Mouse (Mus musculus) left cerebral cortex, adult 2 months (tissue): ENCODE measurements around the gene Mcm10. TPM values are rescaled to one million over a fixed set of nuclear protein-coding genes. Genes with fewer than 3 reads are reported as not detected.
A peak's percentile ranks its signal among the peaks of the same experiment; 100 is the strongest.

ENCODE experiments used
- DNase-seq, 2 experiments: peaks; one replicate each; pipeline ENCODE4 v3.0.0; 2021 to 2022; ENCODE audit warnings: low spot score in 2 of 2, mixed read lengths in 1 of 2; ENCODE audit errors: extremely low spot score in 1 of 2
- H3K27ac ChIP-seq: fragments of 200-600 bp; 2 replicates; pipeline ENCODE4 v1.8.1; 2022
- H3K4me3 ChIP-seq: fragments of 200-600 bp; 2 replicates; pipeline ENCODE4 v1.8.1; 2022
- CTCF ChIP-seq: fragments of 200-600 bp; IDR thresholded peaks from 2 replicates; pipeline ENCODE4 v1.8.1; 2022; ENCODE audit warnings: antibody characterized with exemption, mild to moderate bottlenecking, moderate library complexity
- intact Hi-C: fragments of 180-260 bp; cut with DNase I; formaldehyde crosslinking; loops from one replicate; pipeline ENCODE4 v1.15.1; 2025
- long read RNA-seq, 2 experiments: library from polyadenylated mRNA; stranded (forward); transcript quantifications; one replicate each; pipeline ENCODE4 v2.0.0; 2021; ENCODE audit warnings: borderline mapping rate in 2 of 2
- total RNA-seq, 2 experiments: library from RNA; stranded (reverse); gene quantifications; 2 replicates each; pipeline ENCODE4 v1.2.3; 2021

The Mcm10 gene
- 1 to 10 TPM in 1 of 2 experiments, under 1 TPM in 1; 0.72 to 1.2 TPM for total RNA-seq
- long read RNA-seq, experiment 1, partial matches to known transcripts: 1 of 1 reads
- long read RNA-seq, experiment 1, other reads (novel, unspliced or antisense): 0 of 1 reads
- long read RNA-seq, experiment 2: 0 reads

- TF ChIP-seq CTCF: no peak
- peak within 1 kb of the TSS; percentile 48 for H3K4me3 ChIP-seq
- H3K27ac ChIP-seq: no peak within 1 kb of the TSS
- peak; percentile 87 to 90 for DNase-seq
- intact Hi-C loops: loop anchor here (5.0 kb wide), 1 partner anchor 95 kb away; the partner anchor contains the start of gene Phyh
Measured at GRCm38 (mm10) chr2:5012491-5013324, at the start of gene Mcm10. Gene Mcm10 (minus strand): TSS chr2:5012791.

DNA sequence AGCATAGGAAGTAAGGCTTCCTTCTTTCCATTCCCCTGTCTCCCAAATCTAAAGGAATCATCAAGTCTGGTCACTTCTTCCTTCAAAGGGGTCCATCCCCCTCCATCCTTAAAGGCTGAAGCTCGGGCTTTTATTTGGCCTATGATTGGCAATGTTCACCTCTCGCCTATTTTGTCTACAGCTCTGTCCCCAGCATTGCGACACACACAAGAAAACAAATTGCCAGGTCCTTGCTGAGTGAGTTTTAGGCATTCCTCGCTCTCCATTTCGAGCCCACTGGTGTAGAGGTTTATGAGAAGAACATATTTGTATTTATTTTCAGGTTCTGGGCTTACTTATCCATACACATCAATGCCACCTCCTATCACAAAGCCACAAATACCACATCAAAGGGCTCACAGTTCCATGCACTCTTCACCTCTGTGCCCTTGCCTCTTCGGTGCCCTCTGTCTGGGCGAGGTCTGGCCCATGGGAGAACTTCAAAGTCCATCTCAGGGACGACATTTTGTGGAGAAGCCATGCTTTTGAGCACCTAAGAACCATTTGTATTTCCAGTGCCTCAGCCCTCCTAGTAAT lies 48.6 kb upstream of the Mcm10 start:
- intact Hi-C loops: no loop called here
- Histone ChIP-seq H3K4me3 (no peak overlapping the region), H3K27ac (no peak overlapping the region)
- DNase-seq: no peak
- no peak for TF ChIP-seq CTCF

DNA sequence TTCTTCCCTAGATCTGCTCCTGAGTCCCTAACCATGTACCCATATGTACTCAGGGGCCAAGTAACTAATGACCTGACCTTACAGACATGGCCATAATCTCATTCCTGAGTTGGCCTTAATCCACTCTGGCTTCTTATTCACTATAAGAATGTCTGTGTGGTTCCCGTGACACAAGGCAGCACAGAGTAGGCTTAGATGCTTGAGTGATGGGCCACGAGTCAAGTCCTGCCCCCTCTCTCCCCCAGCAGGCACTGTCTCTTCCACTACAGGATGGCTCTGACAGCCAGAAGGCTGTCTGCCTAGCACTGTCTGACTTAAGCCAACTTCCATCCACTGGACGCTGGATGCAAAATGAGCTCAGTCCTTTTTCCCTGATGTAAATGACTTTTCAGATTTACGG lies 47.4 kb upstream of the Mcm10 start:
- no peak for TF ChIP-seq CTCF
- intact Hi-C loops: no loop called here
- no peak overlapping the region for H3K4me3 ChIP-seq
- H3K27ac ChIP-seq: no peak overlapping the region
- DNase-seq: no peak

- intact Hi-C loops: no loop called here
- no peak for DNase-seq
- H3K27ac ChIP-seq: no peak overlapping the region
- H3K4me3 ChIP-seq: no peak overlapping the region
- no peak for TF ChIP-seq CTCF
Measured at GRCm38 (mm10) chr2:5058436-5058835, 45.8 kb upstream of the Mcm10 start.

GRCm38 (mm10) chr2:5050562-5050961 lies 38.0 kb upstream of the Mcm10 start:
- intact Hi-C loops: no loop called here
- no peak for DNase-seq
- Histone ChIP-seq H3K4me3 (no peak overlapping the region), H3K27ac (no peak overlapping the region)
- TF ChIP-seq CTCF: no peak

- DNase-seq: no peak
- intact Hi-C loops: no loop called here
- TF ChIP-seq CTCF: no peak
- Histone ChIP-seq H3K27ac (no peak overlapping the region), H3K4me3 (no peak overlapping the region)
Measured at GRCm38 (mm10) chr2:5047016-5047415, 34.4 kb upstream of the Mcm10 start.

GRCm38 (mm10) chr2:5045269-5045965 lies 32.8 kb upstream of the Mcm10 start:
- intact Hi-C loops: no loop called here
- Histone ChIP-seq H3K27ac (no peak overlapping the region), H3K4me3 (no peak overlapping the region)
- no peak for DNase-seq
- no peak for TF ChIP-seq CTCF

GRCm38 (mm10) chr2:5044321-5044720 lies 31.7 kb upstream of the Mcm10 start:
- DNase-seq: no peak
- Histone ChIP-seq H3K27ac (no peak overlapping the region), H3K4me3 (no peak overlapping the region)
- intact Hi-C loops: no loop called here
- no peak for TF ChIP-seq CTCF

DNA sequence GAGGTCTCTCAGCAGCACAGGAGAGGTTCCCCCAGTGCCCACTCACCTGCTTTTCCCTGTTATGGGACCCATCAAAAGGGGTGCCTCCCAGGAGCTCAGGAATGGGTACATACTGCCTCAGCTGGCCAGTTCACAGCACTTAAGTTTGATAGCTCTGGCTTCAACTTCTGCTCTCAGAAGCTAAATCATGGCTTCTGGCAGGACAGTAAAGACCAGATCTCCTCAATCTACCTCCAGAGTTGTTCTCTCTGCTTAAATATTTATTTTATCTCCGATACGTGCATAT lies 30.8 kb upstream of the Mcm10 start:
- no peak for DNase-seq
- no peak for TF ChIP-seq CTCF

GRCm38 (mm10) chr2:5042616-5043475 lies 30.3 kb upstream of the Mcm10 start:
- no peak for DNase-seq
- no peak for TF ChIP-seq CTCF
- Histone ChIP-seq H3K4me3 (no peak overlapping the region), H3K27ac (no peak overlapping the region)
- intact Hi-C loops: no loop called here

More for the DNA sequence above, 30.8 kb upstream of the Mcm10 start:
- Histone ChIP-seq H3K4me3 (no peak overlapping the region), H3K27ac (no peak overlapping the region)
- intact Hi-C loops: no loop called here

GRCm38 (mm10) chr2:5041854-5042253 lies 29.3 kb upstream of the Mcm10 start:
- intact Hi-C loops: no loop called here
- TF ChIP-seq CTCF: no peak
- H3K27ac ChIP-seq: no peak overlapping the region
- DNase-seq: no peak
- no peak overlapping the region for H3K4me3 ChIP-seq
